Mouse (Mus musculus) C2C12 (cell line): ENCODE data around the gene Pkdrej. TPM values are rescaled to one million over a fixed set of nuclear protein-coding genes. Genes with fewer than 3 reads are reported as not detected.

Experiments used
- H3K27me3 ChIP-seq: one replicate; pipeline ENCODE4 v1.6.1; 2011; ENCODE audit not compliant: control insufficient read depth, insufficient read depth, insufficient read length
- H3K36me3 ChIP-seq: one replicate; pipeline ENCODE4 v1.6.1; 2011; ENCODE audit not compliant: control insufficient read depth, insufficient read depth
- H3K4me3 ChIP-seq: one replicate; pipeline ENCODE4 v1.5.1; 2011; ENCODE audit warnings: mild to moderate bottlenecking, control low read depth; ENCODE audit not compliant: poor library complexity, insufficient read depth, severe bottlenecking
- H3K79me2 ChIP-seq: one replicate; pipeline ENCODE4 v1.6.1; 2011; ENCODE audit not compliant: control insufficient read depth, insufficient read depth
- H3K79me3 ChIP-seq: one replicate; pipeline ENCODE4 v1.6.1; 2011; ENCODE audit warnings: low read depth, control low read depth
- H3ac ChIP-seq: one replicate; pipeline ENCODE3; 2011; ENCODE audit warnings: low read depth; ENCODE audit not compliant: control insufficient read depth, insufficient read length
- CEBPB ChIP-seq: IDR thresholded peaks from one replicate; pipeline ENCODE4 v1.6.1; 2011; ENCODE audit warnings: low read depth, mild to moderate bottlenecking, control low read depth, moderate library complexity
- CTCF ChIP-seq: IDR thresholded peaks from one replicate; pipeline ENCODE4 v1.5.1; 2011; ENCODE audit not compliant: control insufficient read depth, insufficient read depth, insufficient read length
- FOSL1 ChIP-seq: IDR thresholded peaks from one replicate; pipeline ENCODE4 v1.8.0; 2011; ENCODE audit warnings: mild to moderate bottlenecking, low read length; ENCODE audit not compliant: poor library complexity, insufficient read depth, severe bottlenecking
- MAX ChIP-seq: IDR thresholded peaks from one replicate; pipeline ENCODE4 v1.6.1; 2011; ENCODE audit warnings: mild to moderate bottlenecking, control low read depth
- MYOD1 ChIP-seq: IDR thresholded peaks from one replicate; pipeline ENCODE4 v1.6.1; 2011; ENCODE audit warnings: low read depth; ENCODE audit not compliant: control insufficient read depth, insufficient read length
- MYOG ChIP-seq: IDR thresholded peaks from one replicate; pipeline ENCODE4 v1.6.1; 2011; ENCODE audit not compliant: control insufficient read depth, insufficient read length; ENCODE audit errors: extremely low read depth
- USF1 ChIP-seq: IDR thresholded peaks from one replicate; pipeline ENCODE4 v1.6.1; 2011; ENCODE audit warnings: low read depth, mild to moderate bottlenecking, control low read depth, moderate library complexity
- polyA plus RNA-seq: library from polyadenylated mRNA; unstranded; fragments of >200 nt; fragmentation: generic; extraction: Trizol; gene quantifications from one replicate; pipeline ENCODE4 v1.2.1, GENCODE M21; 2012; ENCODE audit warnings: missing spikeins

Gene Pkdrej
- polyA plus RNA-seq, 1 experiment, result not detected

DNA sequence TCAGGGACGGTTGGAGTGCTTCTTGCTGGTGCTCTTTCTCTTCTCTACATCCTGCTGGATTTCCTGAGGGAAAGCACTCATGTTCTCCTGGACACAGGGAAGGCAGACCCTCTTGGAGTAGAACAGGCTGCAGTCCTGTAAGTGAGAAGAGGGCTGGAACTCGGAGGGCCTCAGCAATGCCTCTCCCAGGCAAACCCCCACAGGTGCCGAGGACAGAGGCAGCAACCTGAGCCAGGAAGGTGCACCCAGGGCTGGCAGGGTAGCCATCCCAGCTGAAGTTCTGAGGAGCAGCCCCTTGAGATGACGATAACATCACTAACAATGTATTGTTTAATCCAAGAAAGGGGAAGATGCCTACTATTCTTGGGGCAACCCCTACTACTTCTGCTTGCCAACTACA, 14.1 kb downstream of the Pkdrej start:
- no peak for TF ChIP-seq MYOG
- no peak for TF ChIP-seq USF1
- no peak for TF ChIP-seq CTCF
- TF ChIP-seq MYOD1, result no peak
- TF ChIP-seq FOSL1, result no peak
- TF ChIP-seq CEBPB, result no peak
- TF ChIP-seq MAX, result no peak
- no peaks in the 10 kb centered on the region for H3K79me3 ChIP-seq
- no peaks in the 10 kb centered on the region for H3K79me2 ChIP-seq
- no peak overlapping the region for H3K4me3 ChIP-seq
- H3K36me3 ChIP-seq, result no peaks in the 10 kb centered on the region
- peaks cover 27% of the 10 kb centered on the region for H3K27me3 ChIP-seq
- no peak overlapping the region for H3ac ChIP-seq

DNA sequence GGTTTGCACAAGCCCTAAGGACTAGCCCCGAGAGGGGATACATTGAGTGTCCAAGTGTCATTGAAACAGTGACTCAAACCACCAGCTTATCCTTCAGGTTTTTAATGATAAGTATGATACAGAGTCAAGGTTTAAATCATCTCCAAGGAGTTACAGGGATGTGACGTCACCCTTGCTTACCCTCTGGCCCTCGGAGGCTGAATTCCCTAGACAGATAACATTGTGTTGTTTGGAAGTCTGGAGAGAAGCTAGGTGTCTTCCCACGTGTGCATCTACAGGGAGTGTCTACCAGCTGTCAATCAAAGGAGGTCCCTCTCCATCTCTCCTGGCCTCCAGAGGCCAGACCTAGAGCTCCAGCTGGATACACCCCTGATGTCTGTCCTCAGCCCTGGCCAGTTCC, 14.6 kb downstream of the Pkdrej start:
- Histone ChIP-seq H3K79me3 (no peaks in the 10 kb centered on the region), H3K27me3 (peaks cover 31% of the 10 kb centered on the region), H3K4me3 (no peak overlapping the region), H3K79me2 (no peaks in the 10 kb centered on the region), H3K36me3 (no peaks in the 10 kb centered on the region), H3ac (no peak overlapping the region)
- TF ChIP-seq CTCF (no peak), MAX (no peak), MYOG (no peak), MYOD1 (no peak), USF1 (no peak), FOSL1 (no peak), CEBPB (no peak)

DNA sequence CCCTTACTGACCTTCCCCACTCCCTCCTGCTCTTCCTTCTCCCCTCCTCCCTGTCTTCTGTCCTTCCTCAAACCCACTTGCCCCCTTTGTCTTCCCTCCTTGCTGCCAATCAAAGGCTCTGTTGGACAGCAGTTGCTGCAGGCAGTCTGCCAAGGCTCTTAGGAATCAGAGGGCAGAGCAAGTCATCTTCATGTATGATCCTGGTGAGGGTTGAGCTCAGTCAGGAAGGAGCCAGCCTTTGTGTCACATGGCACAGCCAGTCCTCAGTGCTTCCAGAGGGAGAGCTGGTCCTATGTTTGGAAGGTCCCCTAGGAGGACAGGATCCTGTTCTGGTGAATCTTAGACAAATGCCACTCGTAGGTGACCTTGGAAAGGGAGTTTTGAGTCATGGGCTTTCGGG, 18.6 kb downstream of the Pkdrej start:
- Histone ChIP-seq H3K79me3 (no peaks in the 10 kb centered on the region), H3K4me3 (no peak overlapping the region), H3ac (no peak overlapping the region), H3K79me2 (no peaks in the 10 kb centered on the region), H3K36me3 (no peaks in the 10 kb centered on the region), H3K27me3 (peaks cover 66% of the 10 kb centered on the region)
- TF ChIP-seq MYOD1 (no peak), CEBPB (no peak), USF1 (no peak), MYOG (no peak), MAX (no peak), FOSL1 (no peak), CTCF (no peak)

DNA sequence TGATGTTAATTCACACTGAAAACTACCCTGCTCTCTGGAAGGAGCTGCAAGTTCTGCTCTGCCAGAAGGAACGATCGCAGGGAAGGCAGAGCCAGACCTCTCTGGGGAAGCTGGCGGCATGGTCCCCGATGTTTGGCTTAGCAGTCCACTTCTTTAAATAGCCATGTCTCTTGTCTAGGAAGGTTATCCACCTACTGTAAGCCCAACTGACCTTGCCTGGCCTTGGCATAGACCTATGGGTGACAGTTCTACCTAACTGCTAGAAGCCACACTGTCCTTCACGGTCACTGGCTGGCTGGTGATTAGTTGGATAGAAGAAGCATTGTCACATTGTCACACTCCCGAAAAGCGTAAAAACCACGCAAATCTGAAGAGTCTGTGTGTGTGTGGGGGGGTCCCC, 22.9 kb downstream of the Pkdrej start:
- Histone ChIP-seq H3K27me3 (peaks cover 80% of the 10 kb centered on the region), H3K4me3 (no peak overlapping the region), H3K79me2 (no peaks in the 10 kb centered on the region), H3K79me3 (no peaks in the 10 kb centered on the region), H3K36me3 (no peaks in the 10 kb centered on the region), H3ac (no peak overlapping the region)
- TF ChIP-seq MAX, result no peak

DNA sequence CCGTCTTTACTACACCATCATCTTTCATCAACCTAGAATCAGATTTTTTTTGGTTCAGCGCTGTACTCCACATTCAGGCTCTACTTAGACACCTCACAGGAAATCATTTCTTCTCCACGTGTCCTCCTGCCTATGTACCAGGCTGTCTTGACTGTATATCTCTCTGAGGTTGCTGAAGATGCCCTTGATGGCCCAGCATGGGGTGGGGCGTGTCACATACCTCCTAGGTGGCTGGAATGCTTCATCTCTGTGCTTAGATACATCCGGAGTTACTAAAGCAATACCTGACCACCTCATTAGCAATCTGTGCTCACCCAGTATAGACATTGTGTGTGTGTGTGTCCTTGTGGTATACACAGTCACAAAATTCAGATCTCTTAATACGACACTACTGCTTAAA, 26.0 kb downstream of the Pkdrej start:
- no peaks in the 10 kb centered on the region for H3K79me3 ChIP-seq
- no peaks in the 10 kb centered on the region for H3K36me3 ChIP-seq
- H3K4me3 ChIP-seq, result no peak overlapping the region
- TF ChIP-seq CTCF (no peak), MYOG (no peak), MAX (no peak), MYOD1 (no peak), USF1 (no peak), CEBPB (no peak), FOSL1 (no peak)
- H3ac ChIP-seq, result no peak overlapping the region
- H3K27me3 ChIP-seq, result peaks cover 72% of the 10 kb centered on the region
- no peaks in the 10 kb centered on the region for H3K79me2 ChIP-seq

DNA sequence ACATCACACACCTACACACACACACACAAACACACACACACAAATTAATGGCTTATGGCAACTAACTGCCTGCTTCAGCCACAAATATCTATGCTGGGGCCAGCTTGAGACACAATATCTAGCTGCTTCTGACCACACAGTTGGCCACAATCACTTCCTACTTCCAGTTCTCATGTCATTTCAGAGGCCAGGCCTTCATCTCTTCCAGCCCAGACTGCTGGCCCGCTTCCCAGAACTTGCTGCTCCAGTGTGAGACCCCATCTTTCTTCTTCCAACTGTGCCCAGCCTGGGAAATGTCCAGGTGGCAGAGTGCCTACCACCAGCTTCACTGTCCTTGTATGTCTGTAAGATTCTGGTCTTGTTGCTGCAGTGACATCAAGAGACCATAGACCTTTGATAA, 28.7 kb downstream of the Pkdrej start:
- Histone ChIP-seq H3K27me3 (peaks cover 68% of the 10 kb centered on the region), H3K79me2 (no peaks in the 10 kb centered on the region), H3ac (no peak overlapping the region), H3K79me3 (no peaks in the 10 kb centered on the region), H3K4me3 (no peak overlapping the region), H3K36me3 (no peaks in the 10 kb centered on the region)
- TF ChIP-seq USF1 (no peak), MYOG (no peak), MYOD1 (no peak), MAX (no peak), FOSL1 (no peak), CEBPB (no peak), CTCF (no peak)
